Mouse (Mus musculus): Measurements from ENCODE around the gene Stum. TPM values are rescaled to one million over a fixed set of nuclear protein-coding genes. Genes with fewer than 3 reads are reported as not detected.

Stum gene
- polyA plus RNA-seq, 1 experiment from 2014 or later: 1.2 TPM

GRCm38 (mm10) chr1:180405576-180406335 lies 77.5 kb downstream of the Stum start:
- no peaks in the 10 kb centered on the region for H3K9me3 ChIP-seq (ENCODE audit: control insufficient read depth, low read depth, low read length)
- no peak for ATAC-seq (ENCODE audit: insufficient number of reproducible peaks, insufficient read depth, low FRiP score, low read depth)
- no peak overlapping the region for H3K27ac ChIP-seq (ENCODE audit: low read length)
- no peaks in the 10 kb centered on the region for H3K27me3 ChIP-seq (ENCODE audit: control insufficient read depth, insufficient read depth, low read length)
- H3K4me3 ChIP-seq (ENCODE audit: low read depth, low read length): no peak overlapping the region
- H3K4me1 ChIP-seq (ENCODE audit: control insufficient read depth, insufficient read depth, low read length): peaks cover 76% of the 10 kb centered on the region
- no peak overlapping the region for H3K9ac ChIP-seq (replicated peaks; ENCODE audit: low read depth, low read length)
- 74% methylated on average over 9 of the region's 9 CpGs for WGBS
- H3K36me3 ChIP-seq (ENCODE audit: control insufficient read depth, insufficient read depth, low read length): no peaks in the 10 kb centered on the region
- H3K4me2 ChIP-seq (replicated peaks; ENCODE audit: low read depth, low read length): no peak overlapping the region

DNA sequence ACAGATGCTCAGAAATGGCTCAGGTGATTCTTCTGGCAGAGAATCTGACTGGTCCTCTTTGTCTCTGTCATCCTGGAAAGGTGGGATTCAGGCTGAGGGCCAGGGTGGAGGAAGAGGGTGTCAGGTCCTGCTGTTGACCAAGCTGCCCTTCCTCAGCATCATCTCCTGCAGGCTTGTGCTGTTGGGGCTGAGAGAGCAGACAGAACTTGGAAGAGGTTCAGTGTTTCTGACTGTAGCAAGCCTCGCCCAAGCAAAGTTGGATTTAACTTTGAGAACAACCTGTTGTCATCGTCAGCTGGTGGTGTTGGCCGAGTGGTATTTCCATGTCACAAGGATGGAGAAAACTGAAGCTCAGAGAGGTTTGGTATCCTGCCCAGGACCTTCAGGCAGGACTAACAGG lies 78.6 kb downstream of the Stum start:
- ATAC-seq (ENCODE audit: insufficient number of reproducible peaks, insufficient read depth, low FRiP score, low read depth): no peak
- Histone ChIP-seq H3K9ac (replicated peaks; ENCODE audit: low read depth, low read length) (no peak overlapping the region), H3K4me2 (replicated peaks; ENCODE audit: low read depth, low read length) (peak overlapping the region; percentile 25; the same call in 1 of the 2 replicates), H3K4me1 (ENCODE audit: control insufficient read depth, insufficient read depth, low read length) (peaks cover 75% of the 10 kb centered on the region), H3K9me3 (ENCODE audit: control insufficient read depth, low read depth, low read length) (no peaks in the 10 kb centered on the region), H3K27me3 (ENCODE audit: control insufficient read depth, insufficient read depth, low read length) (no peaks in the 10 kb centered on the region), H3K36me3 (ENCODE audit: control insufficient read depth, insufficient read depth, low read length) (no peaks in the 10 kb centered on the region), H3K27ac (ENCODE audit: low read length) (peak overlapping the region; percentile 96), H3K4me3 (ENCODE audit: low read depth, low read length) (no peak overlapping the region)
- WGBS: 75% methylated on average over 3 of the region's 3 CpGs

DNA sequence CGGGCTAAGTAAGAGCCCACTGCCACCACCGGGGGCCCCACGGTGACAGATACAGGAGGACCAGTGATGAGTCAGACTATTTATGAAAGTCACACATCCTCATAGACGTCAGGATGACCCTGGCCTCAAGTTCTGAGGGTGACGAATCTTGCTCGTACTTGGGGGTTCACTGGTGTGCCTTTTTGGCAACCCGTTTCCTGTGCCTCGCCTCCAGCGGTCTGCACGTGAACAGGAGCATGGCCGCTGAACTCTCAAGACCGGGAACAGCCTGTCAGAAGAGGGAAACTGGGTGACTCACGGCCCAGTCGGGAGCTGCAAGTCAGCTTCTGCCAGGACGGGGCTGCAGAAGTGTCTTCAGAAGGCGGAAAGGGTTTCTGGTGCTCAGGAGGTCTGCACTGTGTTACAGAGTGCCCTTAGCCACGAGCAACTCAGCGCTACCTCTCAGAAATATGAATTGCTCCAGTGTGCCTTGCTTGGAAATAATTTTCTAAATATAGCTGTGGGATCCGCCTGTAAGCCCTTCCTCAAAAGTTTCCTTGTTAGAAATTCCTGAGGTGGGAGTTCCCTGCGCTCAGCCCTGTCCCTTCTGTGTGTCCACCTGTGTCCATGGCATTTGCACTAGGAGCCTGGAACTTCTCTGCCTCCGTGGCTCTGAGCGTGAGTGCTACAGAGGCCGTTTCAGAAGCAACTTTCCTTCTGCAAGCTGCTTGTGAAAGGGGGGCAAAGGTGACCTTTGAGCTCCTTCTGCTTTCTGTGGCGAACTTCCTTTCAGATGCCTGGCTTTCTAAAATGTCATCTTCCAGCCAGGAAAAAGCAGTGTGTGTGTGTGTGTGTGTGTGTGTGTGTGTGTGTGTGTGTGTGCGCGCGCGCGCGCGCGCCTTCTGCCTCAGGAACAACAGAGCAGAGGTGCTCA lies 79.4 kb downstream of the Stum start:
- Histone ChIP-seq H3K9me3 (ENCODE audit: control insufficient read depth, low read depth, low read length) (no peaks in the 10 kb centered on the region), H3K36me3 (ENCODE audit: control insufficient read depth, insufficient read depth, low read length) (no peaks in the 10 kb centered on the region), H3K27ac (ENCODE audit: low read length) (peak overlapping the region; percentile 96), H3K27me3 (ENCODE audit: control insufficient read depth, insufficient read depth, low read length) (no peaks in the 10 kb centered on the region), H3K4me3 (ENCODE audit: low read depth, low read length) (no peak overlapping the region), H3K4me1 (ENCODE audit: control insufficient read depth, insufficient read depth, low read length) (peaks cover 69% of the 10 kb centered on the region), H3K4me2 (replicated peaks; ENCODE audit: low read depth, low read length) (peak overlapping the region; percentile 25), H3K9ac (replicated peaks; ENCODE audit: low read depth, low read length) (peak overlapping the region; percentile 11; the same call in 1 of the 2 replicates)
- 28% methylated on average over 32 of the region's 32 CpGs for WGBS
- peak; percentile 69 for ATAC-seq (ENCODE audit: insufficient number of reproducible peaks, insufficient read depth, low FRiP score, low read depth)

DNA sequence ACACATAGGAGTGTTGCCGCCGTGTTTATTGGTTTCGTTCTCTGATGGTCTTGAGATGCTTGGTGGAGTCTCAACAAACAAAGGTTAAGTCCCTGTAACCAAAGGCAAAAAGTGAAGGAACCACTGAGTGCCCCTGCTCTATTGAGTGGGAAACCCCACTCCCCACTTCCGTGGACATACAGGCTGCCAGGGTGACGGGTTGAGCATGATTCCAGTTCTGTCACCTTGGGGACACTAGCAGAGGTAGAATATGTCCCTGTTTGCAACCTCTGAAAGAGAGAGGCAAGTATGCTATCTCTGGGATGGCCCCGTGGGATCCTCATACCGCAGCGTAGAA lies 80.0 kb downstream of the Stum start:
- H3K4me2 ChIP-seq (replicated peaks; ENCODE audit: low read depth, low read length): peak overlapping the region; percentile 25
- WGBS: 89% methylated on average over 8 of the region's 8 CpGs
- H3K36me3 ChIP-seq (ENCODE audit: control insufficient read depth, insufficient read depth, low read length): no peaks in the 10 kb centered on the region
- H3K4me3 ChIP-seq (ENCODE audit: low read depth, low read length): no peak overlapping the region
- no peaks in the 10 kb centered on the region for H3K9me3 ChIP-seq (ENCODE audit: control insufficient read depth, low read depth, low read length)
- ATAC-seq (ENCODE audit: insufficient number of reproducible peaks, insufficient read depth, low FRiP score, low read depth): no peak
- H3K27me3 ChIP-seq (ENCODE audit: control insufficient read depth, insufficient read depth, low read length): no peaks in the 10 kb centered on the region
- peaks cover 63% of the 10 kb centered on the region for H3K4me1 ChIP-seq (ENCODE audit: control insufficient read depth, insufficient read depth, low read length)
- H3K27ac ChIP-seq (ENCODE audit: low read length): peak overlapping the region; percentile 96
- peak overlapping the region; percentile 11; the same call in 1 of the 2 replicates for H3K9ac ChIP-seq (replicated peaks; ENCODE audit: low read depth, low read length)

GRCm38 (mm10) chr1:180402481-180403081 lies 80.7 kb downstream of the Stum start:
- Histone ChIP-seq H3K36me3 (ENCODE audit: control insufficient read depth, insufficient read depth, low read length) (no peaks in the 10 kb centered on the region), H3K9me3 (ENCODE audit: control insufficient read depth, low read depth, low read length) (no peaks in the 10 kb centered on the region), H3K4me1 (ENCODE audit: control insufficient read depth, insufficient read depth, low read length) (peaks cover 58% of the 10 kb centered on the region), H3K27ac (ENCODE audit: low read length) (peak overlapping the region; percentile 96), H3K27me3 (ENCODE audit: control insufficient read depth, insufficient read depth, low read length) (no peaks in the 10 kb centered on the region), H3K4me2 (replicated peaks; ENCODE audit: low read depth, low read length) (no peak overlapping the region), H3K4me3 (ENCODE audit: low read depth, low read length) (no peak overlapping the region), H3K9ac (replicated peaks; ENCODE audit: low read depth, low read length) (no peak overlapping the region)
- ATAC-seq (ENCODE audit: insufficient number of reproducible peaks, insufficient read depth, low FRiP score, low read depth): no peak
- WGBS: 50% methylated on average over 11 of the region's 11 CpGs

DNA sequence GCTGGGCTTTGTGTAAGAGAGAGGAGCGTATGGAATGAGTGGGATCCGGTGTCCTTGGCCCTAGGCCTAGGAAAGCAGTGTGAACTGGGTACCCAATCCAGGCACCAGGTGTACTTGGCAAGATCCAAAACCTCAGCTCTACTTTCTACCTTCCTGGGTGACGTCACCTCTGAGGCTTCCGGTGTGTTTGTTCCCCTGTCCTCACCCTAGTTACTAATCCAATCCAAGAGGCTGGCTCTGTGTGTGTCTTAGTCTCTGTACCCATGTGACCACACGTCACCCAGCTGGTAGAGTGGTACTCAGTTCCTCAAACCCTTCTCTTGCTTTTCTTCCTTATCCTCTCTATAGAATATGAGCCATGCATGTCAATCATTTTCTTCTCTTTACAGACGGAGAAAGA lies 81.6 kb downstream of the Stum start:
- peaks cover 52% of the 10 kb centered on the region for H3K4me1 ChIP-seq (ENCODE audit: control insufficient read depth, insufficient read depth, low read length)
- no peak overlapping the region for H3K9ac ChIP-seq (replicated peaks; ENCODE audit: low read depth, low read length)
- H3K9me3 ChIP-seq (ENCODE audit: control insufficient read depth, low read depth, low read length): no peaks in the 10 kb centered on the region
- H3K4me2 ChIP-seq (replicated peaks; ENCODE audit: low read depth, low read length): no peak overlapping the region
- 81% methylated on average over 6 of the region's 6 CpGs for WGBS
- no peaks in the 10 kb centered on the region for H3K27me3 ChIP-seq (ENCODE audit: control insufficient read depth, insufficient read depth, low read length)
- peak overlapping the region; percentile 77; the same call in 1 of the 2 replicates for H3K27ac ChIP-seq (ENCODE audit: low read length)
- no peak for ATAC-seq (ENCODE audit: insufficient number of reproducible peaks, insufficient read depth, low FRiP score, low read depth)
- no peak overlapping the region for H3K4me3 ChIP-seq (ENCODE audit: low read depth, low read length)
- no peaks in the 10 kb centered on the region for H3K36me3 ChIP-seq (ENCODE audit: control insufficient read depth, insufficient read depth, low read length)

- no peaks in the 10 kb centered on the region for H3K27me3 ChIP-seq (ENCODE audit: control insufficient read depth, insufficient read depth, low read length)
- ATAC-seq (ENCODE audit: insufficient number of reproducible peaks, insufficient read depth, low FRiP score, low read depth): no peak
- no peaks in the 10 kb centered on the region for H3K9me3 ChIP-seq (ENCODE audit: control insufficient read depth, low read depth, low read length)
- no peak overlapping the region for H3K4me3 ChIP-seq (ENCODE audit: low read depth, low read length)
- H3K9ac ChIP-seq (replicated peaks; ENCODE audit: low read depth, low read length): no peak overlapping the region
- H3K27ac ChIP-seq (ENCODE audit: low read length): peak overlapping the region; percentile 33; the same call in 1 of the 2 replicates
- H3K36me3 ChIP-seq (ENCODE audit: control insufficient read depth, insufficient read depth, low read length): no peaks in the 10 kb centered on the region
- 70% methylated on average over 4 of the region's 4 CpGs for WGBS
- H3K4me1 ChIP-seq (ENCODE audit: control insufficient read depth, insufficient read depth, low read length): peaks cover 52% of the 10 kb centered on the region
- no peak overlapping the region for H3K4me2 ChIP-seq (replicated peaks; ENCODE audit: low read depth, low read length)
Observed at GRCm38 (mm10) chr1:180400691-180401455, 82.4 kb downstream of the Stum start.

- no peak overlapping the region for H3K27ac ChIP-seq (ENCODE audit: low read length)
- no peak overlapping the region for H3K4me3 ChIP-seq (ENCODE audit: low read depth, low read length)
- no peaks in the 10 kb centered on the region for H3K9me3 ChIP-seq (ENCODE audit: control insufficient read depth, low read depth, low read length)
- 71% methylated on average over 3 of the region's 3 CpGs for WGBS
- no peak overlapping the region for H3K4me2 ChIP-seq (replicated peaks; ENCODE audit: low read depth, low read length)
- no peaks in the 10 kb centered on the region for H3K27me3 ChIP-seq (ENCODE audit: control insufficient read depth, insufficient read depth, low read length)
- no peak overlapping the region for H3K9ac ChIP-seq (replicated peaks; ENCODE audit: low read depth, low read length)
- ATAC-seq (ENCODE audit: insufficient number of reproducible peaks, insufficient read depth, low FRiP score, low read depth): no peak
- no peaks in the 10 kb centered on the region for H3K36me3 ChIP-seq (ENCODE audit: control insufficient read depth, insufficient read depth, low read length)
- peaks cover 31% of the 10 kb centered on the region for H3K4me1 ChIP-seq (ENCODE audit: control insufficient read depth, insufficient read depth, low read length)
Observed at GRCm38 (mm10) chr1:180398446-180398845, 84.9 kb downstream of the Stum start.
